ENCODE assay signal across 18 mouse cellular contexts in the genomic region with DNA sequence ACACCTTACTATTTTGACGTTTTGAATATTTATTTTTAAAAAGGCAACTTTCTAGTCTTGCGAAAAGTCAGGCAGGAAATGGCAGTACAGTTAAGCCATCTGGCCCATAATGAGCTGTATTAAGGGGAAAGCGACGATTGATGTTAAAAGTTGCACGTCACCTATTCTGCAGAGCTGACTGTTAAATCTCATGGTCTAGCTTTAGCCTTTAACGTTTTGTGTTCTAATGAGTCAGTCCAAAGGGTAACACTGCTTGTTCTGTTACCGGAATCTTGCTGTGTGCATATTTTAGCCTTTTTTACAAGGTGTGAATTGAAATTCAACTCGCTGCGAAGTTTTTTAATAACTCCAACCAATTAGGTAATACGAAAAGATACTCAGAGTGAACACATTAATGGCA. TPM values are rescaled to one million over a fixed set of nuclear protein-coding genes. Genes with fewer than 3 reads are reported as not detected.
DNase-seq lines count a peak whose midpoint lies in the region; ATAC-seq and TF ChIP-seq lines count a peak whose summit lies in the region.
"Had no signal": no experiment of that assay in that cellular context is flagged by ENCODE, and none has a peak within 500 bp of the region (broad histone marks: within the 10 kb centered on the region; RNA-seq: fewer than 3 reads in every experiment).

No protein-coding gene starts in this region.

- TF ChIP-seq CTCF in kidney, adult 2 months (conservative IDR thresholded peaks at IDR 0.05; ENCODE audit: insufficient read depth, insufficient read length, low read depth, low read length) = no peak

- H3K36me3 ChIP-seq in limb, embryonic 12.5 days = no peaks in the 10 kb centered on the region
- H3K36me3 ChIP-seq in limb, embryonic 13.5 days = no peaks in the 10 kb centered on the region
- no peaks in the 10 kb centered on the region for H3K36me3 ChIP-seq in limb, embryonic 15.5 days
- H3K36me3 ChIP-seq in kidney, adult 2 months (ENCODE audit: control insufficient read depth, insufficient read depth, low read length) = no peaks in the 10 kb centered on the region
- H3K36me3 ChIP-seq: embryonic facial prominence, embryonic 10.5 days; embryonic facial prominence, embryonic 12.5 days; forebrain, embryonic 15.5 days had no signal

- no peak overlapping the region for H3K4me3 ChIP-seq in limb, embryonic 12.5 days (replicated peaks)
- H3K4me3 ChIP-seq in limb, embryonic 13.5 days = no peak overlapping the region
- H3K4me3 ChIP-seq in limb, embryonic 15.5 days = no peak overlapping the region
- no peak overlapping the region for H3K4me3 ChIP-seq in kidney, adult 2 months (ENCODE audit: insufficient read depth, low read depth, low read length)
- H3K4me3 ChIP-seq: embryonic facial prominence, embryonic 10.5 days; embryonic facial prominence, embryonic 12.5 days; forebrain, embryonic 13.5 days; forebrain, embryonic 15.5 days had no signal

- H3K27ac ChIP-seq in limb, embryonic 12.5 days = peak overlapping the region; percentile 62; the same call in 1 of the 2 replicates
- no peak overlapping the region for H3K27ac ChIP-seq in limb, embryonic 13.5 days
- no peak overlapping the region for H3K27ac ChIP-seq in limb, embryonic 15.5 days
- H3K27ac ChIP-seq in kidney, adult 2 months (ENCODE audit: insufficient read depth, low read depth, low read length) = no peak overlapping the region
- H3K27ac ChIP-seq: embryonic facial prominence, embryonic 10.5 days; embryonic facial prominence, embryonic 12.5 days; forebrain, embryonic 13.5 days; forebrain, embryonic 15.5 days had no signal

- WGBS in limb, embryonic 12.5 days = 35% methylated on average over 10 of the region's 10 CpGs
- WGBS in limb, embryonic 13.5 days = 28% methylated on average over 10 of the region's 10 CpGs
- 36% methylated on average over 10 of the region's 10 CpGs for WGBS in limb, embryonic 15.5 days
- 81% methylated on average over 10 of the region's 10 CpGs for WGBS in kidney, adult 2 months

- H3K4me1 ChIP-seq in limb, embryonic 12.5 days (replicated peaks) = no peaks in the 10 kb centered on the region
- H3K4me1 ChIP-seq in limb, embryonic 13.5 days = no peaks in the 10 kb centered on the region
- H3K4me1 ChIP-seq in limb, embryonic 15.5 days = no peaks in the 10 kb centered on the region
- no peaks in the 10 kb centered on the region for H3K4me1 ChIP-seq in kidney, adult 2 months (ENCODE audit: control insufficient read depth, insufficient read depth, low read length)
- H3K4me1 ChIP-seq: embryonic facial prominence, embryonic 10.5 days; embryonic facial prominence, embryonic 12.5 days; forebrain, embryonic 13.5 days; forebrain, embryonic 15.5 days had no signal

- H3K27me3 ChIP-seq in limb, embryonic 12.5 days = no peaks in the 10 kb centered on the region
- no peaks in the 10 kb centered on the region for H3K27me3 ChIP-seq in limb, embryonic 13.5 days
- H3K27me3 ChIP-seq in limb, embryonic 15.5 days = no peaks in the 10 kb centered on the region
- H3K27me3 ChIP-seq in kidney, adult 2 months (replicated peaks; ENCODE audit: control insufficient read depth, insufficient read depth, low read length) = no peaks in the 10 kb centered on the region
- H3K27me3 ChIP-seq: embryonic facial prominence, embryonic 12.5 days; forebrain, embryonic 13.5 days; forebrain, embryonic 15.5 days had no signal

- no peak for DNase-seq in cerebellum, adult 9-11 months
- no peak for DNase-seq in kidney, adult 2 months
- DNase-seq: adrenal gland, adult 2 months; adrenal gland, postnatal 10 days; adrenal gland, postnatal 25 days; cerebellum, adult 11 months; cerebellum, adult 18-20 months; cerebellum, adult 8-10 months; cerebellum, postnatal 10 days; cerebellum, postnatal 25 days; forebrain, postnatal 0 days had no signal

- no peak for TF ChIP-seq POLR2A in kidney, adult 2 months (IDR thresholded peaks at IDR 0.05; ENCODE audit: low read depth, low read length)

- no peaks in the 10 kb centered on the region for H3K9me3 ChIP-seq in limb, embryonic 12.5 days
- no peaks in the 10 kb centered on the region for H3K9me3 ChIP-seq in limb, embryonic 13.5 days
- no peaks in the 10 kb centered on the region for H3K9me3 ChIP-seq in limb, embryonic 15.5 days
- H3K9me3 ChIP-seq: embryonic facial prominence, embryonic 10.5 days; embryonic facial prominence, embryonic 12.5 days; forebrain, embryonic 13.5 days; forebrain, embryonic 15.5 days had no signal

- peak; percentile 75; the same call in 1 of the 2 replicates for ATAC-seq in limb, embryonic 12.5 days (ENCODE audit: insufficient number of reproducible peaks, insufficient read depth, low FRiP score, low TSS enrichment, low read depth)
- ATAC-seq in limb, embryonic 13.5 days (ENCODE audit: low FRiP score, low read depth) = peak; percentile 79
- peak; percentile 19; the same call in 1 of the 2 replicates for ATAC-seq in limb, embryonic 15.5 days (ENCODE audit: insufficient number of reproducible peaks, low FRiP score, low TSS enrichment, low read depth)
- ATAC-seq: forebrain, embryonic 13.5 days; forebrain, embryonic 15.5 days; forebrain, postnatal 0 days had no signal

- no peak overlapping the region for H3K4me2 ChIP-seq in limb, embryonic 12.5 days
- no peak overlapping the region; the same call in 1 of the 2 replicates for H3K4me2 ChIP-seq in limb, embryonic 13.5 days (replicated peaks)
- H3K4me2 ChIP-seq in limb, embryonic 15.5 days = no peak overlapping the region
- H3K4me2 ChIP-seq: embryonic facial prominence, embryonic 12.5 days; forebrain, embryonic 13.5 days; forebrain, embryonic 15.5 days had no signal

- H3K9ac ChIP-seq in limb, embryonic 12.5 days (replicated peaks) = no peak overlapping the region
- H3K9ac ChIP-seq in limb, embryonic 13.5 days = no peak overlapping the region
- H3K9ac ChIP-seq in limb, embryonic 15.5 days = no peak overlapping the region
- H3K9ac ChIP-seq: embryonic facial prominence, embryonic 12.5 days; forebrain, embryonic 13.5 days; forebrain, embryonic 15.5 days; forebrain, postnatal 0 days had no signal

RNA-seq across cellular contexts. Expression of a gene that starts 40.3 kb away (rescaled TPM):
- 61.6 and 62.1 TPM in 2 replicates for polyA plus RNA-seq in limb, embryonic 12.5 days (2016; fragmentation: Nextera tagmentation; extraction: Ambion mirVana)
- 58.0 and 58.2 TPM in 2 replicates for polyA plus RNA-seq in limb, embryonic 13.5 days (2015; fragmentation: Nextera tagmentation; extraction: Ambion mirVana)
- polyA plus RNA-seq in limb, embryonic 15.5 days (2015; fragmentation: Nextera tagmentation; extraction: Ambion mirVana) = 30.7 and 36.3 TPM in 2 replicates
- polyA plus RNA-seq in kidney, adult 2 months (2012; rRNA removed) = 1.5 and 2.2 TPM in 2 replicates

Comparison
In these comparisons a context has a peak if more than half of its experiments do, and no peak if none do; other contexts are left out.
1. ATAC-seq: peak in every context shown above with its lines; median percentile 79 in limb, embryonic 13.5 days; 75 in limb, embryonic 12.5 days; 19 in limb, embryonic 15.5 days.